Mouse (Mus musculus) stomach, embryonic 16.5 days (tissue): ENCODE measurements around the gene Adarb2. TPM values are rescaled to one million over a fixed set of nuclear protein-coding genes. Genes with fewer than 3 reads are reported as not detected.

ENCODE experiments used
- ATAC-seq: fragments of 200-750 bp; cut with Nextera tagmentation; 2 replicates; pipeline ENCODE4 v1.8.0; 2017; ENCODE audit warnings: moderate number of reproducible peaks, moderate TSS enrichment; ENCODE audit not compliant: insufficient read depth, low FRiP score
- H3K27ac ChIP-seq: fragments of 300-500 bp; sonication (generic); 2 replicates; pipeline ENCODE4 v1.5.1; 2014; ENCODE audit warnings: low read length
- H3K27me3 ChIP-seq: fragments of 300-500 bp; sonication (generic); 2 replicates; pipeline ENCODE4 v1.6.1; 2014; ENCODE audit warnings: low read length, control low read depth, mixed read lengths; ENCODE audit not compliant: control insufficient read depth, insufficient read depth
- H3K36me3 ChIP-seq: fragments of 300-500 bp; sonication (generic); 2 replicates; pipeline ENCODE4 v1.6.1; 2014; ENCODE audit warnings: low read length; ENCODE audit not compliant: control insufficient read depth, insufficient read depth
- H3K4me1 ChIP-seq: fragments of 300-500 bp; sonication (generic); 2 replicates; pipeline ENCODE4 v1.6.1; 2014; ENCODE audit warnings: low read length, control low read depth, mixed read lengths; ENCODE audit not compliant: control insufficient read depth, insufficient read depth
- H3K4me2 ChIP-seq: fragments of 300-500 bp; sonication (generic); 2 replicates; pipeline ENCODE4 v1.6.1; 2014; ENCODE audit warnings: low read depth, low read length, mixed read lengths
- H3K4me3 ChIP-seq: fragments of 300-500 bp; sonication (generic); replicated peaks from 2 replicates; pipeline ENCODE4 v1.5.1; 2014; ENCODE audit warnings: mild to moderate bottlenecking, low read length
- H3K9ac ChIP-seq: fragments of 300-500 bp; sonication (generic); 2 replicates; pipeline ENCODE4 v1.6.1; 2014; ENCODE audit warnings: low read length
- H3K9me3 ChIP-seq: fragments of 300-500 bp; sonication (generic); replicated peaks from 2 replicates; pipeline ENCODE4 v1.6.1; 2016; ENCODE audit warnings: low read length, control low read depth; ENCODE audit not compliant: control insufficient read depth
- WGBS: fragments of 180-500 bp; shearing (Covaris S2); extraction: QIAGEN DNeasy Blood & Tissue Kit; methylation state at CpG from one replicate; pipeline ENCODE4 v1.1.7; 2014; 5-methylcytosine and 5-hydroxymethylcytosine counted together
- polyA plus RNA-seq: library from polyadenylated mRNA; unstranded; fragments of >200 nt; fragmentation: Nextera tagmentation; extraction: Ambion mirVana; gene quantifications from 2 replicates; pipeline ENCODE4 v1.2.1, GENCODE M21; 2015

Adarb2 gene
- polyA plus RNA-seq, 1 experiment from 2014 or later = 0.58 TPM

GRCm38 (mm10) chr13:8467591-8468366 is 265.1 kb downstream of the Adarb2 start:
- no peaks in the 10 kb centered on the region for H3K36me3 ChIP-seq
- 78% methylated on average over 12 of the region's 12 CpGs for WGBS
- H3K4me2 ChIP-seq = no peak overlapping the region
- H3K4me1 ChIP-seq = no peaks in the 10 kb centered on the region
- H3K4me3 ChIP-seq = no peak overlapping the region
- ATAC-seq = no peak
- no peak overlapping the region for H3K27ac ChIP-seq
- H3K27me3 ChIP-seq = no peaks in the 10 kb centered on the region
- no peak overlapping the region for H3K9ac ChIP-seq
- H3K9me3 ChIP-seq = no peaks in the 10 kb centered on the region

- Histone ChIP-seq H3K4me3 (no peak overlapping the region), H3K4me1 (no peaks in the 10 kb centered on the region), H3K9ac (no peak overlapping the region), H3K4me2 (no peak overlapping the region), H3K36me3 (no peaks in the 10 kb centered on the region), H3K27ac (no peak overlapping the region), H3K27me3 (no peaks in the 10 kb centered on the region), H3K9me3 (no peaks in the 10 kb centered on the region)
- ATAC-seq = no peak
- WGBS = 57% methylated on average over 3 of the region's 3 CpGs
Observed at GRCm38 (mm10) chr13:8476237-8476636, 273.6 kb downstream of the Adarb2 start.

- Histone ChIP-seq H3K4me1 (no peaks in the 10 kb centered on the region), H3K4me2 (no peak overlapping the region), H3K36me3 (no peaks in the 10 kb centered on the region), H3K4me3 (no peak overlapping the region), H3K9me3 (no peaks in the 10 kb centered on the region), H3K9ac (no peak overlapping the region), H3K27me3 (no peaks in the 10 kb centered on the region), H3K27ac (no peak overlapping the region)
- WGBS = 84% methylated on average over 1 of the region's 1 CpGs
- no peak for ATAC-seq
Observed at GRCm38 (mm10) chr13:8478731-8479130, 276.1 kb downstream of the Adarb2 start.

GRCm38 (mm10) chr13:8479970-8480369 is 277.3 kb downstream of the Adarb2 start:
- Histone ChIP-seq H3K4me3 (no peak overlapping the region), H3K9me3 (no peaks in the 10 kb centered on the region), H3K27me3 (no peaks in the 10 kb centered on the region), H3K36me3 (no peaks in the 10 kb centered on the region), H3K9ac (no peak overlapping the region), H3K4me2 (no peak overlapping the region), H3K4me1 (no peaks in the 10 kb centered on the region), H3K27ac (no peak overlapping the region)
- no peak for ATAC-seq

- H3K4me2 ChIP-seq = no peak overlapping the region
- no peak overlapping the region for H3K27ac ChIP-seq
- H3K36me3 ChIP-seq = no peaks in the 10 kb centered on the region
- H3K4me3 ChIP-seq = no peak overlapping the region
- 63% methylated on average over 3 of the region's 3 CpGs for WGBS
- no peak for ATAC-seq
- H3K9me3 ChIP-seq = no peaks in the 10 kb centered on the region
- H3K27me3 ChIP-seq = no peaks in the 10 kb centered on the region
- H3K4me1 ChIP-seq = no peaks in the 10 kb centered on the region
- no peak overlapping the region for H3K9ac ChIP-seq
Observed at GRCm38 (mm10) chr13:8481347-8481746, 278.7 kb downstream of the Adarb2 start.

- no peaks in the 10 kb centered on the region for H3K27me3 ChIP-seq
- H3K4me3 ChIP-seq = no peak overlapping the region
- no peaks in the 10 kb centered on the region for H3K36me3 ChIP-seq
- H3K4me1 ChIP-seq = no peaks in the 10 kb centered on the region
- no peak for ATAC-seq
- no peak overlapping the region for H3K27ac ChIP-seq
- no peaks in the 10 kb centered on the region for H3K9me3 ChIP-seq
- H3K9ac ChIP-seq = no peak overlapping the region
- WGBS = 41% methylated on average over 4 of the region's 4 CpGs
- H3K4me2 ChIP-seq = no peak overlapping the region
Observed at GRCm38 (mm10) chr13:8484592-8485272, 282.1 kb downstream of the Adarb2 start.

GRCm38 (mm10) chr13:8487756-8488434 is 285.2 kb downstream of the Adarb2 start:
- 46% methylated on average over 5 of the region's 5 CpGs for WGBS
- no peak overlapping the region for H3K27ac ChIP-seq
- H3K4me1 ChIP-seq = no peaks in the 10 kb centered on the region
- no peak overlapping the region for H3K4me3 ChIP-seq
- ATAC-seq = no peak
- no peaks in the 10 kb centered on the region for H3K27me3 ChIP-seq
- no peak overlapping the region for H3K9ac ChIP-seq
- H3K9me3 ChIP-seq = no peaks in the 10 kb centered on the region
- no peak overlapping the region for H3K4me2 ChIP-seq
- no peaks in the 10 kb centered on the region for H3K36me3 ChIP-seq

- WGBS = 74% methylated on average over 5 of the region's 5 CpGs
- no peaks in the 10 kb centered on the region for H3K4me1 ChIP-seq
- no peaks in the 10 kb centered on the region for H3K36me3 ChIP-seq
- no peak overlapping the region for H3K4me3 ChIP-seq
- H3K27me3 ChIP-seq = no peaks in the 10 kb centered on the region
- no peak for ATAC-seq
- H3K4me2 ChIP-seq = no peak overlapping the region
- no peak overlapping the region for H3K9ac ChIP-seq
- no peaks in the 10 kb centered on the region for H3K9me3 ChIP-seq
- no peak overlapping the region for H3K27ac ChIP-seq
Observed at GRCm38 (mm10) chr13:8493363-8493762, 290.7 kb downstream of the Adarb2 start.

GRCm38 (mm10) chr13:8499551-8499950 is 296.9 kb downstream of the Adarb2 start:
- H3K4me1 ChIP-seq = no peaks in the 10 kb centered on the region
- no peak overlapping the region for H3K4me2 ChIP-seq
- H3K4me3 ChIP-seq = no peak overlapping the region
- H3K27ac ChIP-seq = no peak overlapping the region
- no peaks in the 10 kb centered on the region for H3K27me3 ChIP-seq
- 80% methylated on average over 5 of the region's 5 CpGs for WGBS
- no peaks in the 10 kb centered on the region for H3K36me3 ChIP-seq
- H3K9me3 ChIP-seq = no peaks in the 10 kb centered on the region
- no peak for ATAC-seq
- H3K9ac ChIP-seq = no peak overlapping the region
